Mouse (Mus musculus) c-Kit-negative CD71-positive TER-119-positive erythroid progenitor cells, embryonic 14.5 days (primary cell): ENCODE measurements around the gene Gm10490.
"Not testable (repeated sequence)": the region's sequence is repeated elsewhere in the genome, so short reads cannot be mapped to it uniquely, and the experiment has no call there.

ENCODE experiments used
- DNase-seq: peaks from one replicate; pipeline ENCODE4 v3.0.0-alpha.2; 2013; ENCODE audit warnings: low read depth, low spot score

The Gm10490 gene

DNA sequence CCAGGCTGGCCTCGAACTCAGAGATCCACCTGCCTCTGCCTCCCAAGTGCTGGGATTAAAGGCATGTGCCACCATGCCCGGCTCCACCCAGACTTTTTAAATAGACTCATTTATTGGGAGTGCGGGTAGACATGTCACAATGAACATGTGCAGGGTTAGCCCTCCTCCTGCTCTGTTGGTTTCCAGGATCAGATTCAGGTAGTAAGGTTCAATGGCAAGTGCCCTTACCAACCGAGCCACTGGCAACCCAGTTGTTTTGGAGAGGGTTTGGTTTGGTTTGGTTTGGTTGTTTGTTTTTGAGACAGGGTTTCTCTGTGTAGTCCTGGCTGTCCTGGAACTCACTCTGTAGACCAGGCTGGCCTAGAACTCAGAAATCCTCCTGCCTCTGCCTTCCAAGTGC, at the start of gene Gm10490:
Gene Gm10490 (plus strand): TSS at position 301 of the 400 bp plus-strand sequence.
- DNase-seq, result not testable (repeated sequence)

DNA sequence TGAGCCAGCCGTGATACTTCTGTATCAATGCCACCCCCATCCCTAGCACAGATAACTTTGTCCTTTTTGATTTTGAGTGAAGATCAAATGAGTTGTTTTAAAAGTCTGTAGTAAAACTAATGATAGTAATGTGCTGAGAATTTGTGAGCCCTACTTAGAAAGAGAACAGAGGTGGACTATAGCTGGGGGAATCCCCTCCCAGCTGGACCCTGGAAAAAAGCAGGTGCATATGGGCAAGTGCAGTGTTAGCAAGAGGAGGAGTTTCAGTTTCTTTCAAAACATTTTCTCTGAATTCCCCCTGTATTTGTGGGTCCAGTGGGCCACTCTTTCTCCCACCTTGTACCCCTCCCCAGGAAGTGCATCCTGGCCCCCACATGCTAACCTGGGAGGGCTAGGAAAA, 46.2 kb upstream of the Gm10490 start:
- DNase-seq, result no peak

DNA sequence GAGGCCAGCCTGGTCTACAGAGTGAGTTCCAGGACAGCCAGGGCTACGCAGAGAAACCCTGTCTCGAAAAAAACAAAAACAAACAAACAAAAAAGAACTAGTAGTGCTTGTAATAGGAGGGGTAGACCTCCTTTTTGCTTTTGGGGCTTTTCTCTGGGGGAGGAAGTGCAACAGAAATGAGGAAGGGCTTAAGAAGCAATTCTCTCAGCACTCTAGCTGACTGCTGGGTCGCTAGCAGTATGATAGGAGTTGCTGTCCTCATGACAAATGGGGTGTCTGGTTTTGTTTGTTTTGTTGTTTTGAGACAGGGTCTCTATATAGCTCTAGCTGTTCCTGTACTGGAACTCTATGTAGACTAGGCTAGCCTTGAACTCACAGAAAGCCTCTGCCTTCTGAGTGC, 44.8 kb upstream of the Gm10490 start:
- no peak for DNase-seq

DNA sequence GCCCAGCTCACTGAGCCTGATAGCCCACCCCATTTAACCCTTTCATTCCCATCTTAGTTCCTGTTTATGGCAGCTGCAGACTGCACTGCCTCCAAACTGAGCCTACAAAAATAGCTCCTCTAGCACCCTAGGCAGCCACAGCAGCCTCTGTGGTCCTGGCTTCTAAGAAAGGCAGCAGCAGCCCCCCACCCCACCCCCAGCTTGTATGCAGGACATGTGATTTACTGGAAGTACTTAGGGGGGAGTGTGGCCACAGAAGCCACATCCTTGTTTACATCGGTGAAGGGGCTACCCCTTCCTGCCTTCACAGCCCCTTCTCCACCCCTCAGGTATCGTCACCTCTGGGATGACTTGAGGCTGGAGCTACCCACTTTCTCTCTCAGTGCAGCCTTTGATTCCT, 44.0 kb upstream of the Gm10490 start:
- no peak for DNase-seq

DNA sequence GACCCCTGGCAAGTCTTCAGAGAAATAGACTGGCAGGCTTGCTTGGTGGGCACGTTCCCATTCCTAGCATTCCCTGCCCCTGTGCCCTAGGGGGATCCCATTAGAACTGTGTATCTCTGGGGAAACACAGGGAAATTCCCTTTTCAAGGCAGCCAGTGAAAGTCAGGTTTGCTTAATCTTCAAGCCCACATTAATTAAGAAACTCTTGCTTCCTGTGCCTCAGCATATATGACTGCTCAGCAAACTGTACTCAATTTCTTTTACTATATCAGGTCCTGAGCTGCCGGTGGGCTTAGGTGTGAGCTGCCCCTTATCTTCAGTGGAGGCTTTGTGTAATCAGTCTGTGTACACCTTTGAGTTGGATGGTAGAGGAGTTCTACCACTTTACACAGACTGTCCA, 43.6 kb upstream of the Gm10490 start:
- no peak for DNase-seq

DNA sequence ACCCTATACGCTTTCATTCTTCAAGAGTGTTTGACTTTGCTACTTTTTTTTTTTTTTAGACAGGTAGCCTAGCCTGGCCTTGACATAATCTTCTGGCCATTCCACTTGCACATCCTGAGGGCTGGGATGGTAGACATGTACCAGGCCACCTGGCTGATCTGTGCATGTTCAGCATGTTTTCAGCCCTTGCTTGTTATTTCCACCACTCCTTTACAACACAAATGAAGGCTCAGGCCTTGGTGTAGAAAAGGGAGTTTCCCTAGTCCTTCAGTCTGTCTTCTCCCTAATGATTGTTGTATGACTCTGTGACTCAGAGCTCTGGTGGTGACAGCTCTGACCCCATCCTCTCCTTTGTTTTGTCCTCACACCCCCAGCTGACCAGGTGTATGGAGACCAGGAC, 42.2 kb upstream of the Gm10490 start:
- DNase-seq, result no peak

DNA sequence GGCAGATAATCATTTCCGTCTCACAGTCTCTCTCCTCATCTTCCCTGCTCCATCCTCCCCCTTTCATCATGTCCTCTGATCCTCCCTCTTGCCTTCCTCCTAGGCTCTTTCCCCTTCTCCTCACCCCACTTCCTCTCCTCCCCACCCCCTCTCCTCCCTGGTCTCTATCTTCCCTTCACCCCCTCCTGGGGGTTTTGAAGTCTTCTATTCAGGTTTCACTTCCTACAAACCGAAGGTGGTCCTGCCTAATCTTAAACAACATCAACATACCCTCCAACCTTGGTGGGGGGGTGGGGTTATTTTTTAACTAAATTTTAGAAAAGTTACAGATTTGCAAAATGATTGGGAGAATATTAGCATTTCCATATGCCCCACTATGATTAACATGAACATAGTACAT, 40.8 kb upstream of the Gm10490 start:
- no peak for DNase-seq

DNA sequence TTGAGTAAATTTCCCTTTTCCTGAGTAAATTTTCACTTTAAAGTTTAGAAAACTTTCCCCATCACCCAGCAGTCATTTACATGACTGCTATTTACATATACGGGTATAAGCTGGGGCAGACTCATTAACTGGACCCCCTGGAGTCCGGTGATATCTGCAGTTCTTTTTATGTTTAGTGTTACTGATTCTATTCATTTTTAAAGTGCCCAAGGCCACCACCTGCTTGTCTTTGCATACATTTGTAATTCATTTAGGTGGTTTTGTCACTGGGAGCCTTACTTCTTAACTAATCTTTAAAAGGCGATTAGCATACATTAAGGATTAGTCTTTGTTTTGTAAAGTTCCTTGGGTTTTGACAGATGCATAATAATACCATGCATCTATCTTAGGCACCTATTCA, 39.5 kb upstream of the Gm10490 start:
- no peak for DNase-seq

DNA sequence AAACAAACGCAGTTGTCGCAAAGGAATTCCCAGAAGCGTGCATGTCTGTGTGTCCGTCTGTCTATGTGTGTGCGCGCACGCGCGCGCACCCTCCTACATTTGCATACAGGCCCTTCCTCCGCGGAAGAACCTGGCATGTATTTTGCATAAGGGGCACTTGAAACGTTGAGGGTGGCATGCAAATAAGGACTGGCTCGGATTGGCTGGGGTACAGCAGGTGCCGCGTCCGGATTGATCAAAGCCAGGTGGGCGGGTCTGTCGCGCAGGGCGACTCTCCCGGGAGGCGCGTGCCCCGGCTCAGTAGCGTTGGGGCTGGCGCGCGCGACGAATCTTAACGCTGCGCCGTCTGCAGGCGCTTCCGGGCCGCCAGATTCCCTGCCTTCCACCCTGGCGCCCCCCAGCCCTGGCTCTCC, 31.3 kb upstream of the Gm10490 start, which contains the start of gene Pim2:
Gene Pim2 (plus strand): TSS at position 256 of the 413 bp plus-strand sequence.
- peak; percentile 54 for DNase-seq

DNA sequence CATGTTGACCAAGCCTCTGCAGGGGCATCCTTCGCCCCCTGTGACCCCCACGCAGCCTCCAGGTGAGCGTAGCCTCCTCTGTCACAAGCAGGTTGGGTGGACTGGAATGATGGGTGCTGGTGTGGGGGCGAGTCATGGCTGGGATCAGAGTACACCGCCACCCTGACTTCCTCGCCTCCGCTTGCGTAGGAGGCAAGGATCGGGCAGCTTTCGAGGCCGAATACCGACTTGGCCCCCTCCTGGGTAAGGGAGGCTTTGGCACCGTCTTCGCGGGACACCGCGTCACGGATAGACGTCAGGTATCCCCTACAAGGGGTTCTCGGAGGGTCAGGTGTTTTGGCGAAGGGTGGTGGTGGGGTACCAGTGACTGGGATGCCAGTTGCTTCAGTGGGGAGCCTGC, 30.8 kb upstream of the Gm10490 start:
- DNase-seq, result no peak

DNA sequence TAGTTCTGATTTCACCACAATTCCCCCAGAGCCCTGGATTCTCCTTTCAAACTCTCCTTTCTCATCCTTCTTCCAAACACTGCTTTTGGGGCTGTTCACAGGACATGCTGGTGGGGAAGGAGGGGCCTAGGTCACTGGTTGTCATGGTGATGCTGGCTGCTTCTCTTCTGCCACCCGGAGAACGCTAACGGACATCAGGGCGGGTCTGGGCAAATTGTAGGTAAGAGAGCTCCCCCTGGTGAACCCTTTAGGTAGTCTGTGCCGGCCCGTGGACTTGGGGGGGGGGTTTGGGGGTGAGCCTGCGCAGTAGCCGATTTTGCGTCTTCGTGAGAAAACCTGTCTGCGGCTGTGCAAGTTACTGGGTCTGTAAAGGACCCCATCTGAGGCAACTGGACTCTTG, 29.5 kb upstream of the Gm10490 start:
- DNase-seq, result no peak

DNA sequence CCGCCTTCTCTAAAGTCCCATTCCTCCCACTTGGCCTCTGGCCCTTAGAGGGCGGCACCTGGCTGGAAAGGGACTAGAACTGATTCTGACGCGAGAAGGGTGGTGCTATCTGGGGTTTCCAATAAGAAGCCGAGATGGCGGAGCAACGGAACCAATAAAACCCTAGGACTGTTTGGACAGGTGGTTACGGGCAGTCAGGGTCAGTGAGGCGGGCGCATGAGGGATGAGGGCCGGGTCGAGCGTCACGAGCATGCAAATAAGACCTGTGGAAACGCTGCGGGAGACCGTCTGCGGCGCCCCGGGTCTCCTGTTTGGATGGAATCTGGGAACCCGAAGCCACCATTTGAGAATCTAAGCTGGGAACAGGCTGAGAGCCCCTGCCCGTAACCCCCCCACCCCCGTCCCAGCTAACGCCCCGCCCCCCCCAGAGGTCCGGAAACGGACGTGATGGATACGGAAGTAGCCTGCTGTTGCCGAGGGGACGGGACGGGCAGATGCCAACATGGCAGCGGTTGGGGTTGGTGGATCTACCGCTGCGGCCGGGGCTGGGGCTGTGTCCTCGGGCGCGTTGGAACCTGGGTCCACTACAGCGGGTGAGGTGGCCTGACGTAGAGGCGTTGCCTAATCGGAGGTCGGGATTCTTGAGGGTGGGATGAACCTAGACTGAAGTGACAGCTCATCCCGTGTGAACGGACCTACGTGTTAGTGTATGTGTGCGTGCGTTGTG, 25.3 kb upstream of the Gm10490 start, which contains the start of gene Slc35a2:
Gene Slc35a2 (plus strand): TSS at position 188 of the 727 bp plus-strand sequence.
- DNase-seq, result peak; percentile 52

DNA sequence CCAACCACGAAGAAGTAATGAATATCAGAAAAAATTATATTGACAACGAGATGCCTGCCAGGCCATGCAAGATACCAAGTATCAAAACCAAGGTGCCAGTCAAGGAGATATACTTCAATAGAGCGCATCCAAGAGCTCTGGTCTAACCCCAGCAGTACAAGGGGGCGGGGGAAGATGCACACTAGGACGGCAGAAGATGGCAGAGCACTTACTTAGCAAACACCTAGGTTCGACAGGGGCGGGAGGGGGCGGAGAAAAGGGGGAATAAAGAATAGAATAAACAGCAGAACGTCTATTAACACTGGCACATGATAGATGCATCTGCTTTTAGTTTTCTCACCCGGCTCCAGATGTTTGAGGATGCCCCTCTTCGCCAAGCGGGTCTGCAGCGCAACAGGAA, 11.1 kb upstream of the Gm10490 start:
- no peak for DNase-seq

DNA sequence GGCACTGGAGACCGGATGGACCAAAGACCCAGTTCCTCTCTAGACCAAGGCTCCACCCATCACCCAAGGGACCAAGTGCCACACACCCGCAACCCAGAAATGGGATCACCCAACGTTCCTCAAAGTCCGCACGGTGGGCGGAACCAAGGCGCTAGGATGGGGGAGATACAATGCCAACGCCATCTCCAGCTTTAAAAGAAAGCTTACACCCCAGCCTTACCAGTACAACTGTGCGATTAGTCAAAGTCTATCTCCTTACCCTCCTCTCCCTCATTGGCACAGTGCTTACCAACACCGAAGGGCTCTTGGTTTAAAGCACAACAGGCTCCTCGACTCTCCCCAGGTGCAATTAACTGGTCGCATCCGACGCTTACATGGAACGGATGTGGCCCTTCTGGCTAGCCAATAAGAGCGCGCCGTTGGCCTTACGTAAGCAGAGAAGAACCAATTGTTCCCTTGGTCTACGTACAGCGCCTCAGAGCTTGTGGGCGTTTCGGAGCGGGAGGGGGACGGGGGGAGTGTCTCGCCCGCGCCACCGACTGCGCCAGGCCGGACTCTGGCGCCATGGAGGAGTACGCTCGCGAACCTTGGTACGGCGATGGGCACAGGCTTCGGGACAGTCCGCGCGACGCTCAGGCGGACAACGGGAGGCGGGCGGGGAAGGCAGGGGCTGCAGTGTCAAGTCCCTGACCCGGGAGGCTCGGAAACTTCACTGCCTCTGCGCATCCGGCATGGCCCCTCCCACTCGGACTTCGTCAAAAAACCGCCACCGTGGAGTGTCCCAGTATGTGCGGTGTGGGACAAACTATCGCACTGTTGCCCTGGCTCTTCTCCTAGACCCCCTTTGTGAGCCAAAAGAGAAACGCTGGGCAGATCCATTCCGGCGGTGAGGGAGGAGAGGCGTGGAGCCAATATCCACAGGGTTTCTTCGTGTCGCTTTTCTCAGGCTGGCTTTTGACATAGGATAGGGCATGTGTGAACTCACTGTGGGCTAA, 10.2 kb upstream of the Gm10490 start, which contains the start of the genes Pqbp1 and Timm17b:
Gene Pqbp1 (minus strand): TSS at position 390 of the 995 bp plus-strand sequence.
Gene Timm17b (plus strand): TSS at position 478 of the 995 bp plus-strand sequence.
- DNase-seq, result peak; percentile 82

DNA sequence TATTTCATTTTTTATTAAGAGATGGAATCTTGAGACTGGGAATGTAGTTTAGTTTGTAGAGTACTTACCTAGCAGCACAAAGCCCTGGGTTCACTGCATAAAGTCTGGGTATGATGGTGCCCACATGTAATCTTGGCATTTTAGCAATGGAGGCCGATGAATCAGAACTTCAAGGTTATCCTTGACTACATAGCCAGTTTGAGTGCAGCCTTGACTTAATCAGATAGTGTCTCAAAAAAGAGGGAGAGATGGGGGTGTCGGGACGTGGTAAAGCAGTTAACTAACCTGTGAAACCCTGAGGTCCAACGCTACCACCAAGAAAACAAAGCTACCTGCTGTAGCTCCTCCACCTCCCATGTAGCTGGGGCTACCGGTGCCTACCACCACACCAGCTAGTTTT, 4.9 kb upstream of the Gm10490 start:
- no peak for DNase-seq

DNA sequence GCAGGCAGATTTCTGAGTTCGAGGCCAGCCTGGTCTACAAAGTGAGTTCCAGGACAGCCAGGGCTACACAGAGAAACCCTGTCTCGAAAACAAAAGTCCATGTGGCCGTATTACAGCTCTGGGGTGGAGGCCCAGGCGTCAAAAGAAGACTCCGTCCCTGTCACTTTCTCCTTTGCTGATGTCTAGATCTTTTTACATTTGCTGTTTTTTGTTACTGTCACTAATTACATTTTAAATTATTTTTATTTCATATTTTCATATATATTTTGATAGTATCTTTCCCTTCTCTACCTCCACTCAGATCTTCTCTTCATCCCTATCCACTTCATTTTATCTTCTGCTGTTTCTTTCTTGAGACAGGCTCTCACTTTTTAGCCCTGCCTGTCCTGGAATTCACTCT, 1.6 kb upstream of the Gm10490 start, which contains the start of gene Gm10491:
Gene Gm10491 (minus strand): TSS at position 101 of the 400 bp plus-strand sequence.
- DNase-seq, result no peak

DNA sequence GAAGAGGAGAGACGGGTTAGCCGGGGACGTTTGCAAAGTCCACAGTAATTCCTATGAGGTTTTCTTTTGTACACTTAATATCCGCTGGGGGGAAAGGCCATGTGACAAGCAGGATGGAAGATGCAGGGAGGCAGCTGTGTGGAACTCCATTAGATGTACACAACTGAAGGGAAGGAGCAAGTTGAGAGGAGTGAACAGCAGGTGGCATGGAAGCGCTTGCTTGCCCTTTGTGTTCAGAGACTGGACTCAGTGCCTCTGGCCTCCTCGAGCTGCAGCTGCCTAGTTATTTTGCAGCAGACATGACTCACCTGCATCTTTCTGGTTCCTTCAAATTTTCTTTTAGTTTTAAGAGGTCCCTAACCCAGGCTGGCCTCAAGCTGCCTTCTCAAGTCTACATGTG, 1.1 kb downstream of the Gm10490 start:
- no peak for DNase-seq

DNA sequence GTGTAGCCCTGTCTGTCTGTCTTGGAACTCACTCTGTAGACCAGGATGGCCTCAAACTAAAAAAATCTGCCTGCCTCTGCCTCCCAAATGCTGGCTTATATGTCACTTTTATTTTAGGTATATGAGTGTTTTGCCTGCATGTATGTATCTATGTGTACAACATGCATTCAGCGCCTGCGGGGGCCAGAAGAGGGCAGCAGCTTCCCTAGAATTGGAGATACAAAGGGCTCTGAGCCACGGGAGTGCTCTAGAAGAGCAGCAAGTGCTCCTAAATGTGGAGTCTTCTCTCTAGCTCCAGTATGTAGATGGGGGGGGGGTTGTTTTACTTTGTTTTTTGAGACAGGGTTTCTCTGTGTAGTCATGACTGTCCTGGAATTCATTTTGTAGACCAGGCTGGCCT, 6.3 kb downstream of the Gm10490 start:
- not testable (repeated sequence) for DNase-seq

DNA sequence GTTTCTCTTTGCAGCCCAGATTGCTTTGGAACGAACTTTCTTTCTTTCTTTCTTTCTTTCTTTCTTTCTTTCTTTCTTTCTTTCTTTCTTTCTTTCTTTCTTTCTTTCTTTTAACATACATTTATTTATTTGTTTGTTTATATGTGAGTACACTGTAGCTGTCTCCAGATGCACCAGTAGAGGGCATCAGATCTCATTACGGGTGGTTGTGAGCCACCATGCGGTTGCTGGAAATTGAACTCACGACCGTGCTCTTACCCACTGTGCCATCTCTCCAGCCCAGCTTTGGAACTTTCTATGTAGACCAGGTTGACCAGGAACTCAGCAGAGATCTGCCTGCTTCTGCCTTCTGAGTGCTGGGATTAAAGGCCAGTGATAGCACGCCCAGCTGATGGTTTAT, 8.6 kb downstream of the Gm10490 start:
- not testable (repeated sequence) for DNase-seq

DNA sequence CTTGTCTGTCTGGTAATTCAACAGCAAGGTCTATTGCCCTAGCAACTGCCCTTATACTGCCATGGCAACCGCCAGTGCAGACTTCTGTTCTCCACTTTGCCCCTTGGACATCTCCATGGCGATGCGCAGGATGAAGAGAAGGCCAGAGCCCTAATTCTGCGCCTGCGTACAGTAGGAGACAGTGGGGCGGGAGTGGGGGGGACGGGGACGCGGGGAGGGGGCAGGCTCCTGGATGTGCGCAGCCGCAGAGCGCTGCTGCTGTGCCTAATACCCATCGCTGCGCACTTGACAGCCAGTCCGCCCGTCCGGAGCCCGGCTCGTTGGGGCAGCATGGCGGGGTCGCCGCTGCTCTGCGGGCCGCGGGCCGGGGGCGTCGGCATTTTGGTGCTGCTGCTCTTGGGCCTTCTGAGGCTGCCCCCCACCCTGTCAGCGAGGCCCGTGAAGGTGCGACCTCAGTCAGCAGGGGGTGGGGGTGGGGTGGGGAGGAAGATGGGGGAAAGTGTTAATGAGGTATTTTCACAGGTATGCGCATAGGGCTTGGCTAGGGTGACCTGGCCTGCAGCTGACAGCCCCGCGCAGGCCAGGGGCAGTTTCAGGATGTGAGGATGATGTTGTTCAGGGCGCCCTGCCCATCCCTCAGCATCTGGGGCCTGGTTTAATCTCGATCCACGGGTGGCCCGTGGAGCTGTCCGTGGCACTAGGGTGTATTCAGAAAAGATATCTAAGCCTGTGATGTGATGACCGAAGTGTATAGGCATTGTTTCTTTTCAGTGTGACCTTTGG, 10.4 kb downstream of the Gm10490 start, which contains the start of gene Pcsk1n:
Gene Pcsk1n (plus strand): TSS at position 222 of the 783 bp plus-strand sequence.
- DNase-seq, result no peak

DNA sequence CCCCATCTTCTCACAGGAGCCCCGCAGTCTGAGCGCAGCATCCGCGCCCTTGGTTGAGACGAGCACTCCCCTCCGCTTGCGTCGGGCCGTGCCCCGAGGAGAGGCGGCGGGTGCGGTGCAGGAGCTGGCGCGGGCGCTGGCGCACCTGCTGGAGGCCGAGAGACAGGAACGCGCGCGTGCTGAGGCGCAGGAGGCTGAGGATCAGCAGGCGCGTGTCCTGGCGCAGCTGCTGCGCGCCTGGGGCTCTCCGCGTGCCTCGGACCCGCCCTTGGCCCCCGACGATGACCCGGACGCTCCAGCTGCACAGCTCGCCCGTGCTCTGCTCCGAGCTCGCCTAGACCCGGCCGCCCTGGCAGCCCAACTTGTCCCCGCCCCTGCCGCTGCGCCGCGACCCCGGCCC, 12.7 kb downstream of the Gm10490 start:
- DNase-seq, result no peak
